Mouse (Mus musculus) urinary bladder, postnatal 25 days (tissue): ENCODE measurements around the gene Gm4141.
"Not testable (repeated sequence)": the region's sequence is repeated elsewhere in the genome, so short reads cannot be mapped to it uniquely, and the experiment has no call there.

Experiments
- DNase-seq: peaks from one replicate; pipeline ENCODE4 v3.0.0; 2022; ENCODE audit warnings: low spot score

Gene Gm4141

DNA sequence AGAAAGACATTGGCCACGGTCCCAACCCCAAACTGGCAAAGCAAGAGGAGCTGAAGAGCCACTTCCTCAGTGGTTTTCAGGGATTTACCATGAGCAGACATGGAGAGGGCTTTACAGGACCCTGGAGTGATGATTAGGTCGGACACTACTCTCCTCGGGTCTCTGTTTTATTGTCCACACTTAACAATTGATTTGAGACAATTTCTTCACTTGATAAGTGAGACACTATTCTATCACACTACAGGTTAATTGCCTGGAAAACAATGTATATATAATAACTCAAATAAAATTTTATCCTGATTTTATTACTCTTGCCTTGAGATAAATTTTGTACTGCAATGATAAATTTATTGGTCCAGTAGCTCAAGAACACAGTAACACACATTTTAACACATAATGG is at the start of gene Gm4141:
Gene Gm4141, minus strand, starts transcription at position 101 of the 400 bp plus-strand sequence.
- not testable (repeated sequence) for DNase-seq

DNA sequence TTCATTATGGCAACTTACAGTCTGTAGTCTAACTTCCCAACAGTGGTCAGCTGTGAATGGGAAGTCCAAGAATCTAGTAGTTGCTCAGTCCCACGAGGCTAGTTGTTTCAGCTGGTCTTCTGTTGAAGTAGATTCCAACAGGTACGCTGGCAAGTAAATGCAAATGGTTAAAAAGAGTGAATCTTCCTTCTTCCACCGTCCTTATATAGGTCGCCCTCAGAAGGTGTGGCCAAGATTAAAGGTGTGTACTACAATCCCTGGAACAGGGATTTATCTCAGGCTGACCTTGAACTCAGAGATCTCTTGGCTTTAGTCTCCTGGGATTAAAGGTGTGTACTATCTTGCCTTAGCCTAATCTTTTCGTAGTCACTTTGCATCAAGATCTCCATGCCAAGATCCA is 22.9 kb upstream of the Gm4141 start, which contains the start of gene Gm4513:
Gene Gm4513, minus strand, starts transcription at position 101 of the 400 bp plus-strand sequence.
- DNase-seq = not testable (repeated sequence)

DNA sequence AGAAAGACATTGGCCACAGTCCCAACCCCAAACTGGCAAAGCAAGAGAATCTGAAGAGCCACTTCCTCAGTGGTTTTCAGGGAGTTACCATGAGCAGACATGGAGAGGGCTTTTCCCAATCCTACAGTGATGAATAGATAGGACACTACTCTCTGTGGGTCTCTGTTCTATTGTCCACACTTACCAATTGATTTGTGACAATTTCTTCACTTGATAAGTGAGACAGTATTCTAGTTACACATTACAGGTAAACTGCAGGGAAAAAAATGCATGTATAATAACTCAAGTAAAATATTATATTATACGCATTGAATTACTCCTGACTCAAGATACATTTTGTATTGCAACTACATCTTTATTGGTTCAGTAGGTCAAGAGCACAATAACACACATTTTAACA is 30.4 kb downstream of the Gm4141 start, which contains the start of gene Gm5726:
Gene Gm5726, minus strand, starts transcription at position 101 of the 400 bp plus-strand sequence.
- DNase-seq = not testable (repeated sequence)

DNA sequence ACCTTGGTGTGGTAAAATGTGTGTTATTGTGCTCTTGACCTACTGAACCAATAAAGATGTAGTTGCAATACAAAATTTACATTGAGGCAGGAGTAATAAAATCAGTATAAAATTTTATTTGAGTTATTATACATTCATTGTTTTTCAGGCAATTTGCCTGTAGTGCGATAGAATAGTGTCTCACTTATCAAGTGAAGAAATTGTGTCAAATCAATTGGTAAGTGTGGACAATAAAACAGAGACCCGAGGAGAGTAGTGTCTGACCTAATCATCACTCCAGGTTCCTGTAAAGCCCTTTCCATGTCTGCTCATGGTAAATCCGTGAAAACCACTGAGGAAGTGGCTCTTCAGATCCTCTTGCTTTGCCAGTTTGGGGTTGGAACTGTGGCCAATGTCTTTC is 42.5 kb downstream of the Gm4141 start, which contains the start of gene Vmn1r104:
Gene Vmn1r104, plus strand, starts transcription at position 301 of the 400 bp plus-strand sequence.
- not testable (repeated sequence) for DNase-seq
